Mouse (Mus musculus) ovary, adult 18-20 months (tissue): ENCODE data around the gene Egr2.
A peak's percentile ranks its signal among the peaks of the same experiment; 100 is the strongest.

Source experiments
- DNase-seq: peaks from one replicate; pipeline ENCODE4 v3.0.0; 2022; ENCODE audit warnings: low spot score, mixed read lengths

Egr2 gene

GRCm38 (mm10) chr10:67538585-67539400 lies 3.5 kb downstream of the Egr2 start:
- no peak for DNase-seq

- DNase-seq = no peak
Measured at GRCm38 (mm10) chr10:67539401-67539730, 4.1 kb downstream of the Egr2 start.

GRCm38 (mm10) chr10:67540591-67540990 lies 5.3 kb downstream of the Egr2 start:
- DNase-seq = no peak

- no peak for DNase-seq
Measured at GRCm38 (mm10) chr10:67547850-67548260, 12.6 kb downstream of the Egr2 start.

DNA sequence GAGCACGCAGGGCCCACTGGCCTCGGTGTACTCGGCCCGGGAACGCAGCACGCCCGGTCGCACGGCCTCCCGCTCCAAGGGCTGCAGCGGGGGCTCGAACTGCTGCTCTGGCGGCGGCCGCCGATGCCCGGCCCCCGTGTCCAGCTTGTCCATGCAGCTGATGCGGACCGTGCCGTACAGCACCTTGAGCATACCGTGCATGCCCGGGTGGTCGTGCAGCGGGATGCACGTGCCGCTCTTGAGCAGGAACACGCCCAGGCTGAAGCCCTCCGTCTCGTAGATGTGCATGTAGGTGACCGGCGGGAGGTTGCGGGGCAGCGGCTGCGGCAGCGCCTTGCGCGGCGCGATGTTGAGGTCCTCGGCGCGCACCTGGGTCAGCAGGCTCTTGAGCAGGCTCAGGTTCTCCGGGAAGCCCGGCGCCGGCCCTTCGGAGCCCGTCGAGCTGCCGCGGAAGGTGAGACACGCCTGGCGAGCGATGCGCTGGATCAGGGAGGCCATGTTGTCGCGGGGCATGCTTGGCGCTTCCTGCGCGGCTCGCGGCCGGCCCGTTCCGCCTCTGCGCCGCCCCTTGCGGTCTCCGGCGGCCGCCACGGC lies 13.1 kb downstream of the Egr2 start:
- peak; percentile 19 for DNase-seq

- DNase-seq = peak; percentile 85
Measured at GRCm38 (mm10) chr10:67548877-67549731, 13.8 kb downstream of the Egr2 start, which contains the start of gene Ado. TSS of gene Ado (minus strand) at chr10:67548955.

GRCm38 (mm10) chr10:67558053-67558452 lies 22.8 kb downstream of the Egr2 start:
- DNase-seq = no peak

- no peak for DNase-seq
Measured at GRCm38 (mm10) chr10:67559765-67560394, 24.6 kb downstream of the Egr2 start.

DNA sequence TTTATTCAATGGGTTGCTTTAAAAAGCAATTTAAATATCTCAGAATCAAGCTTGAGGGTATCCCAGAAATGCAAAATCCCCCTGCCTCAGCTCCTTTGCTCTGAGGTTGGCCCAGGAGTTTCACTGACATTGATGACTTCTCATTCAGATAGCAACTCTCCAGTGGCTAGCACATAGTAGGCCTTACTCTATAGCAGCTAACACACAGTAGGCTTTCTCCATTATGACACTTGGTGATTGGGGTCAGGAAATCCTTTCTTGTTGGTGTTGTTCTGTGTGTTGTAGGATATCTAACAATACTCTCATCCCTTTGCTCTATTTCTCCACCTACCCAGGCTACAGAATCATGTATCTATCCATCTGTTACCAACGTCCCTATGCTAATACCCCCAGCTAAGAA lies 25.9 kb downstream of the Egr2 start:
- DNase-seq = no peak

DNA sequence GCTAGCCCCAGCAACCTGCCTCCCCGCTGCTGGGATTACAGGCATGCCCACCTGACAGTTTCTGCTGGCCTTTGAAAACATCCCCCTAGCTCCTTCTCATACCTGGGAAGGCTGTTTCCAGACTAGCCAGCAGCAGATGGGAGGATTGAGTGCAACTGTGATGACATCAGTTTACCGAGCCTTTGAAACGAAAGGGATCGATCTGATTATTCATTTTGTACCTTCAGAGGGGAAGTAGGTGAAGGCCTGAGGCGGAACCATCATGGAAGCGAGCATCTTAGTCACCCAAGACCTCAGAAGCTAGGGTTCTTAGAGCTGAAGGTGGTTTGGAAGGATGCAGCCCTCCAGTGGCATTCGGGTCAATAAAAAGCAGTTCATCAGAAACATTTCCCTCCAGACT lies 29.2 kb downstream of the Egr2 start:
- no peak for DNase-seq

DNA sequence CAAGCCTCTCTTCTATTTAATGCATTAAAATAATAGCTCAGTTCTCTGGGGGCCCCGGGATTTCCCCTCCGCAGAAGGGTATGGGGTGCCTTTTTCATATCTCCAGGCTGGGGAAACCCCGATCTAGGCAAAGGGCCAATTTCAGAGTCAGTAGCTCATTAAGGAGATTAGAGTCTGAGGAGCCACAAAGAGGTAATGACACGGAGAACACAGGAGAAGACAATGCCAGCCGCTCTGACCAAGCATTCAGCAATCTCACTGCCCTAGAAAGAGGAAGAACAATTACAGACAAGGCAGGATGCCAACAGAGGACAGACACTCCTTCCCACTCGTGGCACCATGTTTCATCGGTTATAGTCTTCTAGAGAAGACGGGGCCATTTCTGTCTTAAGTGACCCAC lies 30.8 kb downstream of the Egr2 start:
- DNase-seq = no peak

DNA sequence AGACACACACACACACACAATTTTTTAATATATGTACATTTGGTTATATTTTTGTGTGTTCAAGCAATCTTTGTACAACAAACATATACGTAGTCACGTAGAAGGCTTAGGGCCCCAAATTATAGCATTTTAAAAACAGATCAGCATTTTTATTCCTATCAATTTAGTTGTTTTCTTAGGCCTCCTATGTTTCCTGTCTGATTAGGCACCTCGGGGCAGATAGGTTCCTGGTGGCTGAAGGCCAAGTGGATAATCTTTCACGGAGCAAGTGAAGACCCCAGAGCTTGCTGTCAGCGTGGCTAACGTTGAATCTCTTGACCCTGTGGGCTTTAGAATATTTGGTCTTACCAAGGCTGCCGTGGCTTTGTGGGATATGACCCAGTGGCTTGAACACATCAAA lies 34.3 kb downstream of the Egr2 start:
- DNase-seq = no peak

- DNase-seq = no peak
Measured at GRCm38 (mm10) chr10:67571443-67571842, 36.2 kb downstream of the Egr2 start.

DNA sequence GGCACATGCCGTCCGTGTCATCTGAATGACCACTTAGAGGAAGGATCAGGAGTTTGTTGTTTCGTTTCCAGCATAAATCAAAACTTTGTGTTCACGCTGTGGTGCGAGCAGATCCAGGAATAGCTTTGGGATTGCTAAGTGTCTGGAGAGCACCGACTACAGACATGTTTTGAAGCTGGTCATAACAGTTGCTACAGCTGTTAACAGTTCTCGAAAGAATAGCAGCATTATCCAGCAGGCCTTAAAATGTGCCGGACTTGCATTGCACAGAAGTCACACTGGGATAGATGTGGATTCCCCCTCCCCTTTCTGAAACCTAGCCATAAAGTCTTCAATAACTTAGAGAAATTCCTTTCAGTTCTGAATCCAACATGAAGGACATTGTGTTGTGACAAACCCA lies 38.0 kb downstream of the Egr2 start:
- no peak for DNase-seq

- no peak for DNase-seq
Measured at GRCm38 (mm10) chr10:67579830-67580229, 44.6 kb downstream of the Egr2 start.

DNA sequence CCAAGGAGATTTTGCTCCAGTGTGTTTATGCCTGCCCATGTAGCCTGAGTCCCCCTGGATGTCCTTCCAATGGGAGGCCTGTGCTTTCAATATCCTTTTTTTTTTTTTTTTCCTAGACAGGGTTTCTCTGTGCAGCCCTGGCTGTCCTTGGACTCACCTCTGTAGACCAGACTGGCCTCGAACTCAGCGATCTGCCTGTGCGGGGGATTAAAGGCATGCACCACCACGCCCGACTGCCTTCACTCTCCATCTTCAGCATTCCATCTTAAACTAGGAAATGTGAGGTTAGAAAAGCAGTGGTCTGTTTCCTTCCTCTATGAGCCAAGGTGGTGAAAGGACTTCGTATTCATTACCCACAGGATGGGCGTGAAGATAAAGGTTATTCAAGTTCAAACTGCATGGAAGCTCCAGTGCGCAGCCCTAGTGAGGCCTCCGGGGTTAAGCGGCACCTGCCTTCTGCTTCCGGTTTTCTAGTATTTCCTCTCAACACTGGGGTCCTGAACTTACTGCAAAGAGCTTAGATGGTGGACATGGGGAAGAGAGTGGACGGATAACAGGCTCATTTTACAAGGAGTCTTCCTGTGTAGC lies 46.5 kb downstream of the Egr2 start:
- no peak for DNase-seq

GRCm38 (mm10) chr10:67585873-67586610 lies 50.8 kb downstream of the Egr2 start:
- DNase-seq = no peak
